In the genomic region with DNA sequence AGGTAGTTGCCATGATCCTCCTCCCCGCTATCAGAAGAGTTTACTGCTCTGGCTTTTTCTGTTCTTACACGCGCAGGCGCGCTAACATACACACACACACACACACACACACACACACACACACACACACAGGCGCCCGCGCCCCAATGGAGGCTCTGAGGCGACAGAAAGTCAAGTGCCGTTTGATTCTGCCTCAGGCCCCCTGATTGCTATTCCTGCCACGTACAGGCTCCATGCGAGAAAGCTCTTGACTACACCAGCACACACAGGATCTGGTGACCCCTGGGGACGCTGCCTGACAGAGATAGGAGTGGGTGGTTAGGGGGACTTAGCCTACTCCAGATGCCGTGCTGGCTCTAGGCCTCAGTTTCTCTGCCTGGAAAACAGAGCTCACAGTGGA, we compare ENCODE assay signal across 10 mouse cellular contexts. TPM values are rescaled to one million over a fixed set of nuclear protein-coding genes. Genes with fewer than 3 reads are reported as not detected.
DNase-seq lines count a peak whose midpoint lies in the region; ATAC-seq lines count a peak whose summit lies in the region.
"Had no signal": no experiment of that assay in that cellular context is flagged by ENCODE, and none has a peak within 500 bp of the region (broad histone marks: within the 10 kb centered on the region; RNA-seq: fewer than 3 reads in every experiment).

No protein-coding gene starts in this region.

- peaks cover 35% of the 10 kb centered on the region for H3K27me3 ChIP-seq in heart, embryonic 13.5 days (replicated peaks)
- H3K27me3 ChIP-seq in hindbrain, embryonic 16.5 days (replicated peaks; ENCODE audit: control insufficient read depth, insufficient read depth, low read length) = no peaks in the 10 kb centered on the region
- H3K27me3 ChIP-seq in midbrain, embryonic 11.5 days (ENCODE audit: control insufficient read depth, insufficient read depth, low read length) = no peaks in the 10 kb centered on the region
- H3K27me3 ChIP-seq: CH12.LX had no signal

- H3K4me1 ChIP-seq in heart, embryonic 13.5 days = peaks cover 37% of the 10 kb centered on the region
- peaks cover 26% of the 10 kb centered on the region for H3K4me1 ChIP-seq in hindbrain, embryonic 16.5 days (ENCODE audit: control insufficient read depth, insufficient read depth, low read depth, low read length)
- H3K4me1 ChIP-seq in midbrain, embryonic 11.5 days (ENCODE audit: control insufficient read depth, insufficient read depth, low read length) = peaks cover 10% of the 10 kb centered on the region

- no peak overlapping the region for H3K4me3 ChIP-seq in heart, embryonic 13.5 days
- peak overlapping the region; percentile 69 for H3K4me3 ChIP-seq in hindbrain, embryonic 16.5 days (ENCODE audit: low read length)
- H3K4me3 ChIP-seq in midbrain, embryonic 11.5 days (ENCODE audit: low read depth, low read length) = no peak overlapping the region

- no peak overlapping the region for H3K27ac ChIP-seq in heart, embryonic 13.5 days (replicated peaks)
- H3K27ac ChIP-seq in hindbrain, embryonic 16.5 days (ENCODE audit: low read depth, low read length) = peak overlapping the region; percentile 86
- H3K27ac ChIP-seq in midbrain, embryonic 11.5 days (ENCODE audit: low read depth, low read length) = peak overlapping the region; percentile 93
- H3K27ac ChIP-seq: liver, embryonic 14.5 days had no signal

- H3K4me2 ChIP-seq in heart, embryonic 13.5 days = peak overlapping the region; percentile 91
- peak overlapping the region; percentile 86 for H3K4me2 ChIP-seq in hindbrain, embryonic 16.5 days (ENCODE audit: low read length)
- peak overlapping the region; percentile 68; the same call in 1 of the 2 replicates for H3K4me2 ChIP-seq in midbrain, embryonic 11.5 days

- no peak for DNase-seq in heart, adult 8-10 months (ENCODE audit: low spot score)
- peak; percentile 71 for DNase-seq in embryo, embryonic 10.5 days (ENCODE audit: low spot score)
- DNase-seq in midbrain, embryonic 11.5 days (ENCODE audit: low spot score, missing footprints) = peak; percentile 99
- no peak for DNase-seq in urinary bladder, postnatal 36 days (ENCODE audit: low spot score in 2 of 2)
- DNase-seq in layer of hippocampus, postnatal 14 days (ENCODE audit: low spot score in 2 of 2) = no peak
- no peak for DNase-seq in frontal cortex, postnatal 25 days (ENCODE audit: low spot score in 2 of 2)

- no peaks in the 10 kb centered on the region for H3K9me3 ChIP-seq in heart, embryonic 13.5 days
- no peaks in the 10 kb centered on the region for H3K9me3 ChIP-seq in hindbrain, embryonic 16.5 days (ENCODE audit: control insufficient read depth, low read length)
- H3K9me3 ChIP-seq in midbrain, embryonic 11.5 days (ENCODE audit: control insufficient read depth, low read length) = no peaks in the 10 kb centered on the region

- H3K9ac ChIP-seq in heart, embryonic 13.5 days = peak overlapping the region; percentile 83
- peak overlapping the region; percentile 91 for H3K9ac ChIP-seq in hindbrain, embryonic 16.5 days (ENCODE audit: low read depth, low read length)
- peak overlapping the region; percentile 81 for H3K9ac ChIP-seq in midbrain, embryonic 11.5 days (ENCODE audit: low read length)
- H3K9ac ChIP-seq: liver, embryonic 14.5 days had no signal

- 37% methylated on average over 14 of the region's 14 CpGs for WGBS in heart, embryonic 13.5 days
- 17% methylated on average over 14 of the region's 14 CpGs for WGBS in hindbrain, embryonic 16.5 days
- 29% methylated on average over 14 of the region's 14 CpGs for WGBS in midbrain, embryonic 11.5 days

- no peak for ATAC-seq in heart, embryonic 13.5 days (ENCODE audit: extremely low read depth, insufficient number of reproducible peaks, low FRiP score, low TSS enrichment)
- ATAC-seq in hindbrain, embryonic 16.5 days = peak; percentile 37
- peak; percentile 72 for ATAC-seq in midbrain, embryonic 11.5 days (ENCODE audit: low FRiP score)

- peaks cover 36% of the 10 kb centered on the region for H3K36me3 ChIP-seq in heart, embryonic 13.5 days
- peaks cover 11% of the 10 kb centered on the region; the same call in 1 of the 2 replicates for H3K36me3 ChIP-seq in hindbrain, embryonic 16.5 days (ENCODE audit: control insufficient read depth, insufficient read depth, low read length)
- peaks cover 9% of the 10 kb centered on the region for H3K36me3 ChIP-seq in midbrain, embryonic 11.5 days (ENCODE audit: control insufficient read depth, insufficient read depth, low read length)

RNA-seq across cellular contexts. Expression of gene Shd, which starts 0.7 kb away (rescaled TPM):
- 7.9 and 8.7 TPM in 2 replicates for polyA plus RNA-seq in heart, embryonic 13.5 days (2015; fragmentation: Nextera tagmentation; extraction: Ambion mirVana)
- total RNA-seq in heart, adult 8-10 months (2022) = 1 to 10 TPM in 3 of 4 experiments, under 1 TPM in 1; 0.66 to 2.0 (median 1.5) TPM
- polyA plus RNA-seq in hindbrain, embryonic 16.5 days (2015; fragmentation: Nextera tagmentation; extraction: Ambion mirVana) = 177 and 182 TPM in 2 replicates
- 81.9 and 89.1 TPM in 2 replicates for polyA plus RNA-seq in midbrain, embryonic 11.5 days (2014; fragmentation: Nextera tagmentation; extraction: Ambion mirVana)
- total RNA-seq in layer of hippocampus, postnatal 14 days (2021) = 10 to 100 TPM; 38.9 to 44.9 TPM

RNA-seq across cellular contexts. Expression of gene Yju2, which starts 10.7 kb away (rescaled TPM):
- 18.0 and 18.8 TPM in 2 replicates for polyA plus RNA-seq in heart, embryonic 13.5 days (2015; fragmentation: Nextera tagmentation; extraction: Ambion mirVana)
- total RNA-seq in heart, adult 8-10 months (2022) = 10 to 100 TPM in 1 of 4 experiments, 1 to 10 TPM in 3; 8.2 to 10.3 (median 9.0) TPM
- polyA plus RNA-seq in hindbrain, embryonic 16.5 days (2015; fragmentation: Nextera tagmentation; extraction: Ambion mirVana) = 20.5 and 23.2 TPM in 2 replicates
- 21.3 and 24.4 TPM in 2 replicates for polyA plus RNA-seq in midbrain, embryonic 11.5 days (2014; fragmentation: Nextera tagmentation; extraction: Ambion mirVana)
- total RNA-seq in layer of hippocampus, postnatal 14 days (2021) = 10 to 100 TPM; 15.0 to 16.2 TPM

RNA-seq across cellular contexts. Expression of gene Fsd1, which starts 16.7 kb away (rescaled TPM):
- 4.5 and 5.0 TPM in 2 replicates for polyA plus RNA-seq in heart, embryonic 13.5 days (2015; fragmentation: Nextera tagmentation; extraction: Ambion mirVana)
- 1 to 10 TPM in 1 of 4 experiments, under 1 TPM in 1, not detected in 2; 0.52 to 1.6 TPM for total RNA-seq in heart, adult 8-10 months (2022)
- polyA plus RNA-seq in hindbrain, embryonic 16.5 days (2015; fragmentation: Nextera tagmentation; extraction: Ambion mirVana) = 227 and 252 TPM in 2 replicates
- 61.2 and 65.6 TPM in 2 replicates for polyA plus RNA-seq in midbrain, embryonic 11.5 days (2014; fragmentation: Nextera tagmentation; extraction: Ambion mirVana)
- total RNA-seq in layer of hippocampus, postnatal 14 days (2021) = 10 to 100 TPM; 73.1 to 76.4 TPM

RNA-seq across cellular contexts. Expression of gene Ebi3, which starts 17.1 kb away (rescaled TPM):
- 0.34 and 1.3 TPM in 2 replicates for polyA plus RNA-seq in heart, embryonic 13.5 days (2015; fragmentation: Nextera tagmentation; extraction: Ambion mirVana)
- total RNA-seq in heart, adult 8-10 months (2022) = under 1 TPM; 0.23 to 0.97 (median 0.41) TPM
- 6.3 and 7.2 TPM in 2 replicates for polyA plus RNA-seq in hindbrain, embryonic 16.5 days (2015; fragmentation: Nextera tagmentation; extraction: Ambion mirVana)
- polyA plus RNA-seq in midbrain, embryonic 11.5 days (2014; fragmentation: Nextera tagmentation; extraction: Ambion mirVana) = 2.1 and 2.7 TPM in 2 replicates
- 1 to 10 TPM; 1.9 TPM for total RNA-seq in layer of hippocampus, postnatal 14 days (2021)

RNA-seq across cellular contexts. Expression of gene Zfp119b, which starts 20.3 kb away (rescaled TPM):
- 3.6 and 4.3 TPM in 2 replicates for polyA plus RNA-seq in heart, embryonic 13.5 days (2015; fragmentation: Nextera tagmentation; extraction: Ambion mirVana)
- 1 to 10 TPM; 2.4 to 3.9 (median 3.1) TPM for total RNA-seq in heart, adult 8-10 months (2022)
- polyA plus RNA-seq in hindbrain, embryonic 16.5 days (2015; fragmentation: Nextera tagmentation; extraction: Ambion mirVana) = 6.9 and 8.7 TPM in 2 replicates
- polyA plus RNA-seq in midbrain, embryonic 11.5 days (2014; fragmentation: Nextera tagmentation; extraction: Ambion mirVana) = 6.3 and 6.7 TPM in 2 replicates
- 1 to 10 TPM; 4.1 to 4.9 TPM for total RNA-seq in layer of hippocampus, postnatal 14 days (2021)

Comparison
In these comparisons a context has a peak if more than half of its experiments do, and no peak if none do; other contexts are left out.
1. DNase-seq: peak in embryo, embryonic 10.5 days (single experiment) and midbrain, embryonic 11.5 days (single experiment); none in heart, adult 8-10 months (single experiment), urinary bladder, postnatal 36 days (0 of 2), layer of hippocampus, postnatal 14 days (0 of 2) and frontal cortex, postnatal 25 days (0 of 2).
2. RNA of gene Fsd1, which starts 16.7 kb away (polyA plus RNA-seq): 227 to 252 TPM in hindbrain, embryonic 16.5 days and 61.2 to 65.6 TPM in midbrain, embryonic 11.5 days; 4.5 to 5.0 TPM in heart, embryonic 13.5 days; every median in the first group is over 10 times any median in the second.
3. Peak in every context shown above with its lines, with median percentiles within 50 percentile points of each other: H3K4me2 ChIP-seq and H3K9ac ChIP-seq.